Mouse (Mus musculus): ENCODE results near the gene Nhlh1.

DNA sequence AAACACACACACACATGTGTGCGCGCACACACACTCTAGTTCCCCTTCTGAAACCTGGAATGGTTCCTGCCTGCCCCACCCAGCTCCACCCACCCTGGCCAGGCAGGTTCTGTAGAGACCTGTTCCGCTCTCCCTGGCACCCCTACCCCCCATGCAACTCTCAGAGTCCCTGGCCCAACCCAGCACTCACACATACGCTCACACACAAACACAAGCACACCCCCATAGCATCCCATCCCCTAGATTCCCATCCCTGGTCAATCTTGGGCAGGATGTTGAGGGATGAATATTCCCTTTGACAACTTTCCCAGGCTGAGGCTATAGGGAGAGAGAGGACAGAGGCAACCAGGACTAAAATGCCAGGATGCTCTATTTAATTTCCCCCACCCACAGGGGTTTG, 38.0 kb downstream of the Nhlh1 start:
- TF ChIP-seq CTCF (IDR thresholded peaks at IDR 0.05; ENCODE audit: insufficient read depth, low read length), result no peak
- TF ChIP-seq POLR2A (IDR thresholded peaks at IDR 0.05; ENCODE audit: borderline replicate concordance, extremely low read depth, low read depth, low read length), result no peak
